Comparison of ENCODE assay signal across 17 mouse cellular contexts in genomic region chr11:33986525-33986924, GRCm38 (mm10). TPM values are rescaled to one million over a fixed set of nuclear protein-coding genes. Genes with fewer than 3 reads are reported as not detected.
"Had no signal": no experiment of that assay in that cellular context is flagged by ENCODE, and none has a peak within 500 bp of the region (broad histone marks: within the 10 kb centered on the region; RNA-seq: fewer than 3 reads in every experiment).

No protein-coding gene starts in this region.

- H3K4me1 ChIP-seq: kidney, embryonic 15.5 days; stomach, embryonic 15.5 days had no signal

- H3K4me3 ChIP-seq: kidney, embryonic 15.5 days; left cerebral cortex, adult 2 months; liver, embryonic 13.5 days; megakaryocyte, embryonic 14.5 days; stomach, embryonic 15.5 days had no signal

- H3K9ac ChIP-seq: kidney, embryonic 15.5 days; liver, embryonic 13.5 days; stomach, embryonic 15.5 days had no signal

- H3K36me3 ChIP-seq: kidney, embryonic 15.5 days; liver, embryonic 13.5 days; stomach, embryonic 15.5 days had no signal

- H3K27me3 ChIP-seq: liver, embryonic 13.5 days; stomach, embryonic 15.5 days had no signal

- DNase-seq: kidney, adult 8-10 months; kidney, postnatal 10 days; kidney, postnatal 36 days; layer of hippocampus, postnatal 36 days; liver, embryonic 13.5 days; lung, adult 2 months; midbrain, embryonic 14.5 days; right cerebral cortex, adult 18-20 months; right cerebral cortex, postnatal 14 days; right cerebral cortex, postnatal 4 days; thymus, postnatal 25 days had no signal

- H3K9me3 ChIP-seq: kidney, embryonic 15.5 days; liver, embryonic 13.5 days; megakaryocyte, embryonic 14.5 days; stomach, embryonic 15.5 days had no signal

- H3K27ac ChIP-seq: kidney, embryonic 15.5 days; left cerebral cortex, adult 2 months; liver, embryonic 13.5 days; macrophage; stomach, embryonic 15.5 days had no signal

RNA-seq across cellular contexts. Expression of gene Kcnip1, which starts 6.4 kb away (rescaled TPM):
- total RNA-seq: liver, adult 2 months had no signal
- polyA plus RNA-seq: liver, adult 2 months; macrophage had no signal

RNA-seq across cellular contexts. Expression of gene Kcnmb1, which starts 23.7 kb away (rescaled TPM):
- total RNA-seq: liver, adult 2 months had no signal
- polyA plus RNA-seq: macrophage had no signal
